Mouse (Mus musculus): ENCODE results near the gene Sdhb.

Sdhb gene

GRCm38 (mm10) chr4:140977886-140978692 is 17.1 kb downstream of the Sdhb start:
- no peak for DNase-seq (ENCODE audit: low spot score)

- DNase-seq (ENCODE audit: low spot score): no peak
These were observed 20.6 kb downstream of the Sdhb start for GRCm38 (mm10) chr4:140981605-140982004.

DNA sequence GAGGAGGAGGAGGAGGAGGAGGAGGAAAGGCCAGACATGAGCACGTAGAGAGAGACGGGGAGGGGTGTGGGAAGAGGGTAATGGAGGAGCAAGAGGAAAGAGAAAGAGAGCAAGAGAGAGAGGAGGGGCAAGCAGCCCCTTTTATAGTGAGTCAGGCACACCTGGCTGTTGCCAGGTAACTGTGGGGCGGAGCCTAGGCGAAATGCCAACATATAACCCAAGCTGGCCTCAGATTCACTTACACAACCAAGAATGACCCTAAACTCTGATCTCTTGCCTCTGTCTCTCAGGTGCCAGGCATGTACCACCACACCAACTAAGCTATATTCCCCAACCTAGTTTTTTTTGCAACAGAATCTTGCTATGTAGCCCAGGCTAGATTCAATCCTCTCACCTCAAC is 21.8 kb downstream of the Sdhb start:
- DNase-seq (ENCODE audit: low spot score): no peak

- no peak for DNase-seq (ENCODE audit: low spot score)
These were observed 22.4 kb downstream of the Sdhb start for GRCm38 (mm10) chr4:140983442-140983841.

DNA sequence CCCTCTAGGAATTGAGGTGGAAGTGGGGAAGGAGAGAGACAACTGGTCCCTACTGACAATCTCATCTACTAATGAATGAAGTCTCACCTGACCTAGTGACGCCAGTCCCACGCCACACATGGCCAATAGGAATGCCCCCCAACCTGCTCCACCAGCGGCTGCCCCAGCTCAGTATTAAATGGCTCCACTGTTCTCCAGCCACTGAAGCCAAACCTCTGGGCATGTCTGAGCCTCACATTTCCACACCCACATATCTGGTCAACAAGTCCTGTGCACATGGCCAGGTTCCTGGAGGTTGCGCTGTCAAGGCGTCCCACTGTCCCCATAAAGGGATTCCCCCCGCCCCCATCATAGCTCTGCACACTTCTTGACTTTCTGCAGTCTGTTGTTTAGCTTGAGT is 23.5 kb downstream of the Sdhb start:
- DNase-seq (ENCODE audit: low spot score): no peak

DNA sequence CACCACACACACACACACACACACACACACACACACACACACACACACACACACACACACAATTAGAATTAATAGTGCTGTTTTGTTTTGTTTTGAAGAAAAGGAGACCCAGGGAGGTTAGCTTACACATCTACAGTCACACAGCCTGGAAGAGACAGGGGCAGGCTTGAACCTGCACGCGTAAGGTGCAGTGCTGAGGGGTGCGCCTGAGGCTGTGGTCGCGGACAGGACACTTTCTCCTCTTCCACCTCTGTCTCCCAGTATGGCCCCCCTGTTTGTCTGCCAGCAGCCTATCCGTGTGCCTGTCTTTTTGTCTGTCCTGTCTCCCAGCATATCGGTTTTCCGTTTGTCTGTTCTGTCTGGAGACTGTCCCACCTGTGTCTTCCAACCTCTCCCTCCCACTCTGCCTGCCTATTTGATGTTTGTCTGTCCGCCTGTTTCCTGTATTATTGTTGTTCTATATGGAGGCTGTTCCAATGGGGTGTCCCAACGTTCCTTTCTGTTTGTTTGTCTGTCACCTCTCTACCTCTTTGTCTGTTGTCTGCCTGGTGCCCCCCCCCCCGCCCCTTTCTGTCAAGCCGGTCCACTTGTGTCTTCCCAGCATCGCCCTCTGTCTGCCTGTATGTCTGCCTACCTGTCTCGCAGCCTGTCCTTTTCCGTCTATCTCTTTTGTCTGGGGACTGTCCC is 25.2 kb downstream of the Sdhb start:
- DNase-seq (ENCODE audit: low spot score): no peak

- peak; percentile 84 for DNase-seq (ENCODE audit: low spot score)
These were observed 25.9 kb downstream of the Sdhb start, which contains the start of gene Atp13a2 for GRCm38 (mm10) chr4:140986711-140987395. TSS of gene Atp13a2 (plus strand) at chr4:140986873.

GRCm38 (mm10) chr4:140987476-140987875 is 26.5 kb downstream of the Sdhb start:
- DNase-seq (ENCODE audit: low spot score): no peak

GRCm38 (mm10) chr4:140988706-140989290 is 27.8 kb downstream of the Sdhb start:
- DNase-seq (ENCODE audit: low spot score): no peak

DNA sequence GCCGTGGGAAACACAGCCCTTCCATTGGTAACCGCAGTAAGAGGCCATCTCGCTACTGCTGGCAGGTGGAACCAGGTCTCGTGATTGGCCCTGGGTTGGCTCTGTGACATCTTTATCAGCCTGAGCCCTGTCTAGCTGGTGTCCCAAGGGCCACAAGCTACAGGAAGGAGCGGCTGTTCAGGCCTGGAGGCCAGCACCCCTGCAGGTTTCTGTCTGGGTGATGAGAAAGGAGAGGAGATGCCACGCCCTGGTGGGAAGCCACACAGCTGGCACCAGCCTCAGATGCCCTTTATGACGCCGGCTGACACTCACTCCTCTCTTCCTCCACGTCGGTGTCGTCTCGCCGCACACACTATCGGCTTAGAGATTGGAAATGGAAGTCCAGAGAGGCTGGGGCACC is 28.4 kb downstream of the Sdhb start:
- DNase-seq (ENCODE audit: low spot score): no peak

DNA sequence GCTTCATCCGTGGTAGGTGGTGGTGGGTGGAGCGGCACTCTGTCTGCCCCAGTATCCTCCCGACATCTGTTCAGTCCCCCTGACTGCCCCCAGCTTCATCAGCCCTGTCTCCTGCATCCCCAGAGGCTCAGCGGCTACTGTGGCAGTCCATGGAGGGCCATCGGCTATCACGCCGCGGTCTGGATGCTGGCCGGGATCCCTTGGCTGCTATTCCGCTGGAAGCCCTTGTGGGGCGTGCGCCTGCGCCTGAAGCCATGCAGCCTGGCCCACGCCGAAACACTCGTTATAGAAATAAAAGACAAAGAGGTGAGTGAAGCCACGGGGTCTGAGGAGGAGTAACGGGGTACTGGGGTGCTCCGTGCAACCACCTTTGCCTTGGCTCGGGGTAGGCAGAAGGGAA is 31.2 kb downstream of the Sdhb start:
- no peak for DNase-seq (ENCODE audit: low spot score)

- no peak for DNase-seq (ENCODE audit: low spot score)
These were observed 32.8 kb downstream of the Sdhb start for GRCm38 (mm10) chr4:140993846-140994245.

- DNase-seq (ENCODE audit: low spot score): no peak
These were observed 34.8 kb downstream of the Sdhb start for GRCm38 (mm10) chr4:140995811-140996210.

DNA sequence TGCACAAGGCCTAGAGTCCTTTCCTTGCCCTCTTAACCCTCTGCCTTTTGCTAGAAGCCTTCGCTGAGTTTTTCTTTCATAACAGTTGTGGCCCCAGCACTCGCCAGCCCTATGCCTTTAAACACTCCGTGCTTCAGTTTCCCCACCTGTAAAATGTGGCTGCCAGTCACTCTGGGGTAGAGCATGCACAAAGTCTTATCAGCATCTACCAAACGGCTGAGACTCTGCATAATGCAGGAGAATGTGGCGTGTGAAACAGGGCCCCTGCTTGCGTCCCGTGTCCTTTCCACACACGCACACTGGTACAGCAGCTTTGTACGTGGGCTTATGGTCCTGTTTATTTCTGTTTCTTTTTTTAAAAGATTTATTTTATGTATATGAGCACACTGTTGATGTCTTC is 35.8 kb downstream of the Sdhb start:
- DNase-seq (ENCODE audit: low spot score): no peak

DNA sequence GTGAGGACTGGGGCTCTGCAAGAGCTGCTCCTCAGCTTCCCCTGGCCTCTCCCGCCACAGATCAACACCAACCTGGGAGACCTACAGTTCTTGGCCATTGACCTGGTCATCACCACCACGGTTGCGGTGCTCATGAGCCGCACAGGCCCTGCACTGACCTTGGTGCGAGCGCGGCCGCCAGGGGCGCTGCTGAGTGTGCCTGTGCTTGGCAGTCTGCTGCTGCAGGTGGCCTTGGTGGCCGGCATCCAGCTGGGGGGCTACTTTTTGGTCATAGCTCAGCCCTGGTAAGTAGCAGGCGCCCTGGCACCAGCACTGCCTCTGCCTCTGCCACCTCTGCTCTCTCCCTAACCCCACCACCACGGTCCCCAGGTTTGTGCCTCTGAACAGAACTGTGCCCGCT is 45.0 kb downstream of the Sdhb start:
- DNase-seq (ENCODE audit: low spot score): no peak

- no peak for DNase-seq (ENCODE audit: low spot score)
These were observed 47.0 kb downstream of the Sdhb start for GRCm38 (mm10) chr4:141008028-141008427.

- DNase-seq (ENCODE audit: low spot score): no peak
These were observed 49.1 kb downstream of the Sdhb start, which contains the start of gene Mfap2 for GRCm38 (mm10) chr4:141010118-141010517. TSS of gene Mfap2 (plus strand) at chr4:141010418.

GRCm38 (mm10) chr4:141010526-141010925 is 49.5 kb downstream of the Sdhb start:
- DNase-seq (ENCODE audit: low spot score): peak; percentile 38

DNA sequence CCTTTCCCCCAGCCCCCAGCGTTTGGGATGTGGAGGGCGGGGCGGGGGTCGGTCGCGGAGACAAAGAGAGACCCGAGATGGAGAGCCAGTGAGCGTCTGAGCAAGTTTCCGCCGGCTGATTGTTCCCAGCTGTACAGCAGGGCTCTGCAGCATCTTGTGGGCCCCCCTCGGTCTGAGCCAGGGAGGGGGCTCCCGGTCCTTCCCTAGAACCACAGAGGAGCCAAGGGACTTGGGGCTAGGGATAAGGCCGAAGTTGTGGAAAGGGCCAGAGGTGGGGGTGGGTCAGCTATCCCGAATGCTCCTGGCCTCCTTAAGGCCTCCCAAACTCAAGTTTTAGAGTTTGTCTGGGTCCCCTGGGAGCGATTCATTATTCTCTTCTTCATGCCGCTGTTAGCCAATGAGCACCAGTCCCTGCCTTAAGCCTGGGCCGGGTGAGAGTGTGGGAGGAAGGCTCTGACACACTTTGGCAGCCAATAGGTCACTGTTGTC is 50.0 kb downstream of the Sdhb start:
- DNase-seq (ENCODE audit: low spot score): no peak

DNA sequence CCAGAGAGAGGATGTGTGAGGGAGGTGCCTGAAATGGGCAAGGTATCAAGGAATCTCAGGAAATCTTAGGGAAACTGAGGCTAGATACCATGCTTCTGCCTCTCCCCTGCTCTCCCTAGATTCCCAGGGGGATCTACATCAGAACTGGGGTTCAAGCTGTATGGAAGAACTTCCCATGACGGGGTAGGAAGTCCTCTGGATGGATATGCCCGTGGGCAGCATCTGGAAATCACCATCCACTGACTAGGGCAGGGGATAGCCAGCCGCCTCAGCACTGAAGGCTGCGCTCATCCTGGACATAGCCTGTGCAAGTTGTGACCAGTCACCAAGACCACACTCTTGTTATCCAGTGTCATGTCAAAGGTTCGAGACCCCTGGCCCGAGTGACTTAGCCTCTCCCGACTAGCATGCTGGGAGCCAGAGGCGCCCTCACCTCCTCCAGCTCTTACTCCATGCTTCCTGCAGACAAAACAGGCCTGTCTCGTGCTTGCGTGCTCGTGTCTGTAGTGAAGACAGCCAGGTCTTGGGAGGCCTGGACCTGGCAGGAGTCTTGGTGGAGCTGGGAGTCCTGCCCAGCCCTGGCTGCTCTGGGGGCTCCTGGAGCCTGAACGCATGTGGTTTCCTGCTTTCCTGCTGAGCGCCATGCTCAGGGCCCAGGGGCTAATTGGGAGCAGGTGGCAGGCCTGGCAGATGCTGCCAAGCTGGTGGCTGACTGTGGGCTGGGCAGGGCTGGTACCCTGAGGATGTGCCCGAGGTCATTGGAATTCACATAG is 50.7 kb downstream of the Sdhb start:
- no peak for DNase-seq (ENCODE audit: low spot score)

DNA sequence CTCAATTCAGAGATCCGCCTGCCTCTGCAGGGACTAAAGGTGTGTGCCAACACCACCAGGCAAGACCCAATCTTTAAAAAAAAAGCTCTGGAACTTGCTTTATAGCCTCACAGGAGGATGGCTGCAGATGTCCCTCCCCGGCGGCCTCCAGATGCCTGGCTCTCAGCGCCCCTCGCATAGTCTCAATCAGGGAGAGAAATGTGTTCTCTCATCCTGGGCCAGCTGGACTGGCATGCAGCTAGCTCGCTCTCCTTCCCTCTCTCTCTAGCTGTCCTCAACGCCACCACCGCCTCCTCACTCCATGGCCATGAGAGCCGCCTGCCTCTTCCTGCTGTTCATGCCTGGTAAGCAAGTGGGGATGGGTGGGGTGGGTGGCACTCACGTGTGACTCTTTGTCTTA is 51.6 kb downstream of the Sdhb start:
- DNase-seq (ENCODE audit: low spot score): no peak

- DNase-seq (ENCODE audit: low spot score): no peak
These were observed 53.1 kb downstream of the Sdhb start for GRCm38 (mm10) chr4:141014114-141014513.

Data from ovary, postnatal 10 days (tissue).